Mouse (Mus musculus) mesoderm, embryonic 11.5 days (tissue): Measurements from ENCODE around the gene Pde4d.

Source experiments
- DNase-seq: peaks from one replicate; pipeline ENCODE4 v3.0.0-alpha.2; 2012; ENCODE audit warnings: low read depth, low spot score

The Pde4d gene

DNA sequence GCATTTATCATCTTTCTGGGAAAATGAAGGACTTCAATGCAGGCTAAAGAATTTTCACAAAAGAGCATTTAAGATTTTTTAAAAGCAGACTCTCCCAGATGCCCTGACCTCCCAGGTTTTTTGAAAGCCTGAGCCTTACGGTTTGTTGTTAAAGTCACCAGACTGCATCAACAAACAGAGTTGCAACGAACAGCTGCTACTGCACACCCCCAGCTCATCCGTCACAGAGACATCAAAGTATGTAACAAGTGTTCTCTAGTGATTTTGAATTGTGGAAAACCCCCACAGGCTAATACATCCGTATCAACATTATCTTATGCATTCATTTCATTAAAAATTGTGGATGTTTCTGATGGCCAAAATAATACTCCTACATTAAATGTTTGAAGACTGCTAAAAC is 841.2 kb downstream of the Pde4d start:
- DNase-seq: no peak

DNA sequence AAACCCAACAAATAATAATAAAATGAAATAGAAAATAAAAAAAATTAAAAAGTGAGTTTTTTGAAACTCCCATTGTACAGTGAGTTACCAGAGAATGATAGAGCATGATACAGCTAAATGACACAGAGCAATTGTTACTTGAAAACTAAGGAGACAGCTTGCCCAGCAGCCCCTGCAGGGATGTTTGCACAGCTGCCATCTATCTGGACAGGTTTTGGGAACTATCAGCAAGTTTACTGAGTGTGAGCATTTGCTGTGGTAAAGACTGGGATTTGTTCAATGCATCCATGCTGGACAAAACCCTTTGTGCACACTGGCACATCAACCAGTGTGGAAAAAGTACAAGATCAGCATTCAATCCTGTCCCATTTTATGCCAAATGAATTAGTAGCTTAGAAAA is 843.3 kb downstream of the Pde4d start:
- DNase-seq: peak; percentile 43

- DNase-seq: peak; percentile 41
These were observed 846.7 kb downstream of the Pde4d start for GRCm38 (mm10) chr13:109296347-109297037.

GRCm38 (mm10) chr13:109298852-109299251 is 849.1 kb downstream of the Pde4d start:
- no peak for DNase-seq

- no peak for DNase-seq
These were observed 849.9 kb downstream of the Pde4d start for GRCm38 (mm10) chr13:109299511-109300250.

- DNase-seq: no peak
These were observed 862.8 kb downstream of the Pde4d start for GRCm38 (mm10) chr13:109312542-109312941.

DNA sequence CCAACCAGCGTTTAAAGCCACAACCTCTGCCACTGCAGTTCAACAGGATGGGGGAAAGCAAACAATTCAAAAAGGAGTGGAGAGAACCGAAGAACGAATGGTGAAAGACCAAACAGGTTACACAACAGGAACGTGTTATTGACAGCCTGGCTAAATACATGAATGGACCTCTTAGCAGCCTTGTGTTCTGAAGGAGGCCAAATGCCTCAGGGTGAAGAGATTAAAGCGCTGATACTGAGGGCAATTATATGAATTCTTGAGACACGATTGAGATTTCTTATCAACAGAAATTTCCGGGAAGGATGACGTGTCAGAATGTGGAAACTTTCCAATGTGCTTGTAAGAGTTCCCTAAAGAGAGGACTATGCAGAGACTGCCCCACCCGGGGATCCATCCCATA is 865.9 kb downstream of the Pde4d start:
- DNase-seq: no peak

- DNase-seq: no peak
These were observed 867.9 kb downstream of the Pde4d start for GRCm38 (mm10) chr13:109317644-109318043.

DNA sequence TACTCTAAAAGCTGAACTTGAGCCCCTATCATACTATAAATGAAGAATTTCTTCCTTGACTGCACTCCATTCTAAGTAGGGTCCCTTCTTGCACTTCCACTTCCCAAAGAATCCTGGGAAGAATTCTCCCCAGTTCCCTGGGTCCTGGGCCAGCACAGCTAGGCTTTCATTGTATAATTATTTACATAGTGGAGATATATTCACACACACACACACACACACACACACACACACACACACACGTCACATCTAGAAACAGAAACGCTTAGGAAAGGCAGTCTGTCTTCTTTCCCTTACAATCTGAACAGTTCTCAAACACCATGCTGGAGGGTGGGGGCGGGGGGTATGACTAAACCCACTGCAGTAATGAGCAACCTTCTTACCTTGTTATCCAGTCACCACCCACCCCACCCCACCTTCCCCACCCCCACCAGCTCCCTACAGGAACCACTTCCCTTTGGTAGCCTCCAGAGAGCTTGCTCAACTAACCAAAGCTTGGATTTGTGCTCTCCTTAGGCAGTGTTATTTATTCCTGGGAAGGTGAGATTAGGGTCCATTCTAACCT is 868.8 kb downstream of the Pde4d start:
- DNase-seq: no peak

DNA sequence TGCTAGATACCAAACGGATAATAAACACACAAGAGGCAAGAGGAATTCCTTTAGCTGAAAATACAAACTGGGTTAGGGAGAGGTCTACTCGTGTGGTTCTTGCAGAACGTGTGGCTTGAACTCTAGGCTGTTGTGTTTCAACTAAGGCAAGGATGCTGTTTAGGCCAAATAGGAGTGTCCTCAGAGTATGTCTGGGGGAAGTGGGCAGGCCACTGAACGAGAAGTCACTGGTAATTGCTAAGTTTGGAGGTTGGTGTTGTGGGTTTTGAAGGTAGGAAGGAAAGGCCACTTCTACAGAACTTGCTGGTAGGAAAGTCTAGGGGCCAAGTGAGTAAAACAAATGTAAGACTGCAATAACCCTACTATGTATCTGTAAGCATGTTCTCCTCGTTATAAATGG is 876.3 kb downstream of the Pde4d start:
- no peak for DNase-seq

DNA sequence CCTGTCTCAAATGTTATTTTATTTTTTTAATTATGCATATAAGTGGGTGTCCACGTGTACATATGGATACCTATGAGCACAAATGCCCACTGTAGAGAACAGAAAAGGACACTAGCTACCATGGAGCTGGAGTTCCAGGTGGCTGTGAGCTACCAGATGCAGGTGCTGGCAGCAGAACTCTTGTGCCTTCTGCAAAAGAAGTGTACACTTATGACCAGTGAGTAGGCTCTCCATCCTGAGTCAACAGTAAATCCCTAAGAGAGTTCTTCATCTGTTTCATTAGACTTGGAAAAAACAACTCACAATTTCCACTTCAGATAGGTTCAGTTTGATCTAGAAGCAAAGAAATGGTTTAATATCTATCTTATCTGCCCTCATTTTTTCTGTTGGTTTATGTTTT is 881.8 kb downstream of the Pde4d start:
- DNase-seq: no peak

GRCm38 (mm10) chr13:109341902-109342301 is 892.2 kb downstream of the Pde4d start:
- DNase-seq: no peak

- DNase-seq: no peak
These were observed 892.7 kb downstream of the Pde4d start for GRCm38 (mm10) chr13:109342469-109342868.

DNA sequence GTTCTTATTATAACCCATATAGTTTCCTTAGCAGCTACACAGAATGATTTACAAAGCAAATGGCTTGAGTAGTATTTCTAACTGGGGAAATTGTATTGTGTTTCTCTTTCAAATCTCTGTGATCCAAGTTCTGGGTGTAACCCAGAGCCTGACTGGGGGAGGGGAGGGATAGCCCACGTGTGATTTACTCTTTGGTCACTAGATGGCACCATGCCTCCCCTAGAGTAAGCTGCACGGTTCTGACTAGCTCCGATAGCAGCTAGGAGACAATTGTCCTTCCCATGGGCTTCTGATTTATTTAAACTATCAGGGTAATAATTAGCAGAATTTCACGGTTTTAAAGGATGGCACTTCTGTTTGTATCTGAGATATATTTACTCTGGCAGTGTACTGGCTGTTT is 893.8 kb downstream of the Pde4d start:
- peak; percentile 76 for DNase-seq

GRCm38 (mm10) chr13:109347770-109348169 is 898.0 kb downstream of the Pde4d start:
- DNase-seq: no peak

DNA sequence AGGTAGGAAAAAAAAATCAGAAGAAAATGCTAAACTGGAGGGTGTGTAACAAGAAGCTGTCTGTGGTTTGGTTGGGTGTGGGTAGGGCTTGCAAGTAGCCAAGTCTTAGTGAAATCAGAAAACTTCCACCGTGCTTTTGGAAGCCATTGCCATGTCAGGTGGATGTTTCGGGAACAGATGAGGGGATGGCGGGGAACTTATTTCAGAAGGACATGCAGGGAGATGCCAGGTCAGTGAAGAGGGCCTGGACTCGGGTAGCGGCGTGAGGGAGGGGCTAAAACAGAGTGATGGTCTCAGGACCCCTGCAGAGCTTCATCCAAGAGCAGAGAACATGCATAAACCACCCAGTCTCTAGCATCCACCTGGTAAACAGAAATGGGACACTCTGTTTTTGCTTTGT is 898.6 kb downstream of the Pde4d start:
- no peak for DNase-seq

DNA sequence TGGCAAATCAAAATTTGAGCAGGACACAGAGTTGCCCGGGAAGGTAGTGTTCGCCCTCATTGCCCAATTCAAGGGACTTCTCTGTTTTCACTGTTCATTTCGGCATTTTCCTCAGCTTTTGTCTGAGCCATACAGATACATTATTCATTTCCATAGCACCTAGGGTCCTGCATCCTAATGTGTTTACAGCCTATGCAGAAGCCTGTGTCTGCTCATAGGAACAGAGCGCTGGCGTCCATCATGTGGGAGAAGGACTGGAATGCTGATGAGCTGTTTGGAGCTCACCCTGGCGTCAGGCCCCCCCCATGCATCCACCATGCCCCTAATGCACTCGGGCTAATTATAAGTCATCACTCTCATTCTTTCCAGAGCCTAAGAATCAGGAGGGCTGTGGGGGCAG is 900.4 kb downstream of the Pde4d start:
- DNase-seq: no peak

DNA sequence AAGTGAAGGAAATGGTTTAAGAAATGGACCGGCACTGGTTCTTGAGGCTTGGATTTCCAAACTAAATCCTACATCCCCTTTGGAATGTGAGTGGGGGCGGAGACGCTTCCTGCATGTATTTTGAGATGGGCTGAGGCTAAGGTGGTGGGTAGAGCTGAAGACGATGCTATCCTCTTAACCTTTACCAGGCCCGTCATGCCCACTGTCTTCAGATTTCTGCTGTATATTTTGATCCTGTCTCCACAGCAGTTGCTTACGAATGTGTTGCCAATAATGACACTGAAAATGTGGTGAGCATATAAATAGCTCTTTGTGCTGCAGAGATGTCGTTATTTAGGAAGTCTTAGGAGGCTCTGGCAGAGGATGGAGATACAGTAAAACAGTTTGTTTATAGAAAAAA is 904.3 kb downstream of the Pde4d start:
- DNase-seq: no peak

DNA sequence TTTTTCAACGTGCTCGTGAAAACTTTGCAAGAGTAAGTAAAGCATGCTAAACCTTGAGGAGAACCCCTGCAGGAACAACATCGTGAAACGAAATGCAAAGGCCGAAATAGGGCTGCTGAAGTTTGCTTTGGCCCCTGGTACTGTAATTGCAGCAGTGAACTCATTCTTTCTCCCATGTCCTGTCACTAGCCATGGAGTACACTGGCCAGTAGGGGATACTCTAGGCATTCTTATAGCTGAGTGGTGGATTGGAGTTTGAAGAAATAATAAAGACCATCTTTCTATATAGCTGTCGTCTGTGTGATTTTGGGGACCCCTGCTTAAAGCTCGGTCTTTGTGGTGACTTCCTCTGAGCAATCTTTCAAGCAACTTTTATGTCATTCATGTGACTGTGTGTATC is 906.5 kb downstream of the Pde4d start:
- DNase-seq: no peak

DNA sequence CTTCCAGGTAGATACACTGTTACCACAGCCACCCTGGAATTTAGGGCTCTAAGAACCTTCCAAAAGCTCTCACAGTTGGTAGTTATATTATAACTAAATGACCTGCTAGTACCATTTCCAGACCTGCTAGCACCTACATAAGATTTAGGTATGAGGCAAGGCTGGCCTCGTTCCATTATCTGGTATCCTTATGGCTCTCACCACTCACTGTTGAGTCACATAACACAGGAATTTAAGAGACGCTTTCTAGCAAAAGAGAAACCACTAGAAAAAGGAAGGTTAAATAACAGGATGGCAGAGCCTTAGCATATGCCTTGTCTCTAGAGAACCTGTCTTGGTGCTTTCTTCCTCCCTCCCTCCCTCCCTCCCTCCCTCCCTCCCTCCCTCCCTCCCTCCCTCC is 910.2 kb downstream of the Pde4d start:
- DNase-seq: no peak

GRCm38 (mm10) chr13:109362340-109362739 is 912.6 kb downstream of the Pde4d start:
- no peak for DNase-seq

DNA sequence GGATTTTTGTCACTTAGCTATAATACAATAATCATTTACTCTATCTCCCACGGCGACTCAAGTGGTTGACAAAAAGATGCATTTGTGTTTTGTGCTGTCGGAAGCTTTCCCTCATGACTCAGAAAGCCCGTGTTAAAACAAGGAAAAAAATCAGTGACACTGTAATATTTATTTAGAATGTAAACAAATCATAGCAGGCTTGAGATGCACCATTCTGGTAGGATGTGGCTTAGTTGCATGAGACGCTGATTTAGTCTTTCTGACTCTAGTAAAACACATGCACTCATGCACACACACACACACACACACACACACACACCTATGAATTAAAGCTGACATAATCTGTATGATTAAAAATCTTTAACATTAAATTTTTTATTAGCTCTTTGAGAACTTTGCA is 924.7 kb downstream of the Pde4d start:
- DNase-seq: no peak

- DNase-seq: peak; percentile 45
These were observed 926.9 kb downstream of the Pde4d start for GRCm38 (mm10) chr13:109376681-109377080.
